Mouse (Mus musculus) small intestine, adult 10 weeks (tissue): ENCODE data around the gene Klhl35. TPM values are rescaled to one million over a fixed set of nuclear protein-coding genes. Genes with fewer than 3 reads are reported as not detected.

Experiments used
- polyA plus RNA-seq: library from polyadenylated mRNA; stranded (reverse); fragments of 350-450 nt; fragmentation: Illumina TruSeq; extraction: RNeasy Lipid Tissue Mini Kit (QIAGEN cat#74804); gene quantifications from one replicate; pipeline ENCODE4 v1.2.3, GENCODE M21; 2014; ENCODE audit warnings: low replicate concordance

Klhl35 gene
- polyA plus RNA-seq, result not detected

GRCm38 (mm10) chr7:99465811-99466210, at the start of gene Klhl35:
Klhl35 (plus strand) TSS chr7:99466004.

GRCm38 (mm10) chr7:99483271-99483923, 17.6 kb downstream of the Klhl35 start, which contains the start of gene Rps3:
Rps3 (minus strand) TSS chr7:99483738.

Other genes starting within 250 kb of the Klhl35 start
- 26.9 TPM for gene Mogat2, start 227.4 kb upstream of the Klhl35 start, polyA plus RNA-seq
- 0.22 TPM for gene Map6, start 198.6 kb upstream of the Klhl35 start, polyA plus RNA-seq
- 13.3 TPM for gene Serpinh1, start 112.8 kb upstream of the Klhl35 start, polyA plus RNA-seq
- 0.11 TPM for gene Gdpd5, start 84.6 kb upstream of the Klhl35 start, polyA plus RNA-seq
- 387 TPM for gene Rps3, start 17.7 kb downstream of the Klhl35 start, polyA plus RNA-seq
- 17.4 TPM for gene Arrb1, start 69.5 kb downstream of the Klhl35 start, polyA plus RNA-seq
- 0.52 TPM for gene Tpbgl, start 161.1 kb downstream of the Klhl35 start, polyA plus RNA-seq
- 17.9 TPM for gene Slco2b1, start 245.3 kb downstream of the Klhl35 start, polyA plus RNA-seq